Mouse (Mus musculus): Measurements from ENCODE around the gene Vmn2r42. TPM values are rescaled to one million over a fixed set of nuclear protein-coding genes. Genes with fewer than 3 reads are reported as not detected.
"Not testable (repeated sequence)": the region's sequence is repeated elsewhere in the genome, so short reads cannot be mapped to it uniquely, and the experiment has no call there.

Gene Vmn2r42
- not detected for total RNA-seq (2021)
- long read RNA-seq, experiment 1: 0 reads
- long read RNA-seq, experiment 2: 0 reads

DNA sequence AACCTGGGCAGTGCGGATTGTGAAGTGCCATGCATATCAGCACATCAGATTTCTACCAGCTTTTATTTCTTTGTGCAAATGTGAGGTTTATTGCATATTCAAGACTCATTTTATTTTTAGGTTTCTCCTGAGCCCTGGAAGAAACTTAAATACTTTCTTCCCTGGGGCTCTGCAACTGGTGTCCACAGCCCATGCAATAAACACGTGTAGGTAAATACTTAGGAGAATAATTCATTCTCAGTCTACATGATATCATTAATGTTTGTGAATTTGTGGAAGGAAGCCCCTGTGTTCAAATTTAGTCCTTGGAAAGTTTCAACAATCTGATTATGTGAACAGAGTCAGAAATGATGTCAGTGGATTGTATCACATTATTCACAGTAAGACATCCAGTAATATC lies at the start of gene Vmn2r42:
Vmn2r42 (minus strand) TSS at position 101 of the 400 bp plus-strand sequence.
- not testable (repeated sequence) for DNase-seq (ENCODE audit: low spot score)

DNA sequence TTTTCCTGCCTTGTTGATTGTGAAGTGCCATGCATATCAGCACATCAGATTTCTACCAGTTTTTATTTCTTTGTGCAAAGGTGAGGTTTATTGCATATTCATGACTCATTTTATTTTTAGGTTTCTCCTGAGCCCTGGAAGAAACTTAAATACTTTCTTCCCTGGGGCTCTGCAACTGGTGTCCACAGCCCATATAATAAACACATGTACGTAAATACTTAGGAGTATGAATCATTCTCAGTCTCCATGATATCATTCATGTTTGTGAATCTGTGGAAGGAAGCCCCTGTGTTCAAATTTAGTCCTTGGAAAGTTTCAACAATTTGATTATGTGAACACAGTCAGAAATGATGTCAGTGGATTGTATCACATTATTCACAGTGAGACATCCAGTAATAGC lies 38.6 kb downstream of the Vmn2r42 start, which contains the start of gene Vmn2r41:
Vmn2r41 (minus strand) TSS at position 101 of the 400 bp plus-strand sequence.
- not testable (repeated sequence) for DNase-seq (ENCODE audit: low spot score)

Other genes starting within 250 kb of the Vmn2r42 start
- not detected for gene Vmn2r41, start 38.7 kb downstream of the Vmn2r42 start, total RNA-seq (2021)
- gene Vmn2r43, start 60.3 kb upstream of the Vmn2r42 start, total RNA-seq (2021): not detected
- gene Vmn2r44, start 183.0 kb upstream of the Vmn2r42 start, total RNA-seq (2021): not detected

All from gastrocnemius, adult 18-20 months (tissue).